Mouse (Mus musculus) CH12.LX (cell line): ENCODE data around the gene Aldh3a1. TPM values are rescaled to one million over a fixed set of nuclear protein-coding genes. Genes with fewer than 3 reads are reported as not detected.

Source experiments
- DNase-seq: peaks from one replicate; pipeline ENCODE4 v3.0.0-alpha.2; 2013; ENCODE audit errors: extremely low read depth
- H3K27ac ChIP-seq: 2 replicates; pipeline ENCODE4 v1.5.1; 2012; ENCODE audit warnings: low read depth, mild to moderate bottlenecking, control low read depth, moderate library complexity; ENCODE audit not compliant: insufficient read depth
- H3K27me3 ChIP-seq: replicated peaks from 2 replicates; pipeline ENCODE3; 2012; ENCODE audit warnings: inconsistent platforms
- H3K36me3 ChIP-seq, 2 experiments: replicated peaks in 1 of 2; 2 replicates each; pipeline versions ENCODE3 to v1.6.1; 2012; ENCODE audit warnings: inconsistent platforms in 1 of 2, low read length in 1 of 2, mild to moderate bottlenecking in 1 of 2, mixed read lengths in 1 of 2, moderate library complexity in 1 of 2; ENCODE audit not compliant: control insufficient read depth in 1 of 2, insufficient read depth in 1 of 2
- H3K4me1 ChIP-seq, 2 experiments: 2 replicates each; pipeline ENCODE4 v1.6.1; 2012; ENCODE audit warnings: inconsistent platforms in 1 of 2, moderate library complexity in 1 of 2; ENCODE audit not compliant: insufficient read depth in 2 of 2, control insufficient read depth in 1 of 2
- H3K4me2 ChIP-seq: 2 replicates; pipeline ENCODE4 v1.6.1; 2012; ENCODE audit warnings: low read depth, mild to moderate bottlenecking, control low read depth; ENCODE audit not compliant: poor library complexity, insufficient read depth, severe bottlenecking
- H3K4me3 ChIP-seq, 3 experiments: fragments of 150-350 bp in 1 of 3; sonication (generic) in 1 of 3; replicated peaks in 1 of 3; 2 replicates each; pipeline versions ENCODE3 to v1.5.1; 2011 to 2012; ENCODE audit warnings: low read depth in 2 of 3, low read length in 2 of 3, mild to moderate bottlenecking in 2 of 3, moderate library complexity in 2 of 3, control low read depth in 1 of 3, improper control_type of control experiment in 1 of 3, inconsistent platforms in 1 of 3, mixed read lengths in 1 of 3; ENCODE audit not compliant: poor library complexity in 1 of 3
- H3K79me2 ChIP-seq: replicated peaks from 2 replicates; pipeline ENCODE4 v1.6.1; 2012; ENCODE audit warnings: mild to moderate bottlenecking, moderate library complexity; ENCODE audit not compliant: control insufficient read depth, poor library complexity, insufficient read depth, severe bottlenecking; ENCODE audit errors: extremely low read depth
- H3K9ac ChIP-seq: 2 replicates; pipeline ENCODE4 v1.6.1; 2012; ENCODE audit warnings: low read depth, mild to moderate bottlenecking, control low read depth, moderate library complexity; ENCODE audit not compliant: insufficient read depth
- H3K9me3 ChIP-seq: replicated peaks from 2 replicates; pipeline ENCODE3; 2012; ENCODE audit warnings: low read length, inconsistent platforms, mixed read lengths
- BHLHE40 ChIP-seq: IDR thresholded peaks from 2 replicates; pipeline ENCODE4 v1.6.1; 2011; ENCODE audit warnings: mild to moderate bottlenecking, low read depth, low read length, improper control_type of control experiment
- CHD1 ChIP-seq: IDR thresholded peaks from 2 replicates; pipeline ENCODE4 v1.6.1; 2012; ENCODE audit warnings: low read depth, low read length, improper control_type of control experiment, inconsistent platforms
- CHD2 ChIP-seq: IDR thresholded peaks from 2 replicates; pipeline ENCODE4 v1.6.1; 2011; ENCODE audit warnings: low read length, improper control_type of control experiment
- CTCF ChIP-seq, 2 experiments: IDR thresholded peaks in 1 of 2; conservative IDR thresholded peaks in 1 of 2; 2 replicates each; pipeline ENCODE4 v1.5.1; 2011 to 2012; ENCODE audit warnings: low read depth in 2 of 2, low read length in 2 of 2, improper control_type of control experiment in 1 of 2, inconsistent platforms in 1 of 2, mild to moderate bottlenecking in 1 of 2, moderate library complexity in 1 of 2
- E2F4 ChIP-seq: IDR thresholded peaks from 2 replicates; pipeline ENCODE4 v1.6.1; 2011; ENCODE audit warnings: low read depth, low read length, improper control_type of control experiment; ENCODE audit not compliant: insufficient replicate concordance
- ELF1 ChIP-seq: IDR thresholded peaks from 2 replicates; pipeline ENCODE4 v1.6.1; 2014; ENCODE audit warnings: low read depth, mild to moderate bottlenecking, inconsistent platforms, low read length, improper control_type of control experiment
- GABPA ChIP-seq: IDR thresholded peaks from 2 replicates; pipeline ENCODE4 v1.6.1; 2012; ENCODE audit warnings: low read depth, low read length, improper control_type of control experiment, inconsistent platforms; ENCODE audit not compliant: insufficient replicate concordance
- IRF4 ChIP-seq: IDR thresholded peaks from 2 replicates; pipeline ENCODE4 v1.6.1; 2014; ENCODE audit warnings: low read depth, mild to moderate bottlenecking, inconsistent platforms, low read length, improper control_type of control experiment
- JUND ChIP-seq: conservative IDR thresholded peaks from 2 replicates; pipeline ENCODE4 v1.6.1; 2011; ENCODE audit warnings: low read depth, low read length, improper control_type of control experiment
- KAT2A ChIP-seq: IDR thresholded peaks from 2 replicates; pipeline ENCODE4 v1.6.1; 2012; ENCODE audit warnings: low read length, improper control_type of control experiment, inconsistent platforms; ENCODE audit not compliant: insufficient replicate concordance
- MAFK ChIP-seq: IDR thresholded peaks from 2 replicates; pipeline ENCODE4 v1.6.1; 2011; ENCODE audit warnings: low read length, improper control_type of control experiment; ENCODE audit not compliant: insufficient replicate concordance
- MAX ChIP-seq: IDR thresholded peaks from 2 replicates; pipeline ENCODE4 v1.6.1; 2011; ENCODE audit warnings: low read length, improper control_type of control experiment
- MEF2A ChIP-seq: IDR thresholded peaks from 2 replicates; pipeline ENCODE4 v1.6.1; 2014; ENCODE audit warnings: low read depth, mild to moderate bottlenecking, inconsistent platforms, low read length, improper control_type of control experiment, borderline replicate concordance
- MYC ChIP-seq: IDR thresholded peaks from 2 replicates; pipeline ENCODE4 v1.6.1; 2011; ENCODE audit warnings: low read depth, mild to moderate bottlenecking, improper control_type of control experiment, low read length
- NRF1 ChIP-seq: IDR thresholded peaks from 2 replicates; pipeline ENCODE4 v1.6.1; 2014; ENCODE audit warnings: low read depth, mild to moderate bottlenecking, inconsistent platforms, low read length, improper control_type of control experiment, moderate library complexity
- POLR2AphosphoS2 ChIP-seq: IDR thresholded peaks from 2 replicates; pipeline ENCODE4 v1.6.1; 2011; ENCODE audit warnings: low read depth, low read length, improper control_type of control experiment
- SIN3A ChIP-seq: IDR thresholded peaks from 2 replicates; pipeline ENCODE4 v1.6.1; 2012; ENCODE audit warnings: low read length, improper control_type of control experiment, inconsistent platforms
- SMC3 ChIP-seq: IDR thresholded peaks from 2 replicates; pipeline ENCODE4 v1.6.1; 2011; ENCODE audit warnings: low read depth, low read length, improper control_type of control experiment
- UBTF ChIP-seq: IDR thresholded peaks from 2 replicates; pipeline ENCODE4 v1.6.1; 2012; ENCODE audit warnings: low read depth, mild to moderate bottlenecking, inconsistent platforms, low read length, improper control_type of control experiment, moderate library complexity
- ZC3H11A ChIP-seq: IDR thresholded peaks from 2 replicates; pipeline ENCODE4 v1.6.1; 2012; ENCODE audit warnings: low read depth, mild to moderate bottlenecking, inconsistent platforms, low read length, improper control_type of control experiment
- ZKSCAN1 ChIP-seq: IDR thresholded peaks from 2 replicates; pipeline ENCODE4 v1.6.1; 2012; ENCODE audit warnings: low read depth, inconsistent platforms, low read length, improper control_type of control experiment, borderline replicate concordance
- ZMIZ1 ChIP-seq: IDR thresholded peaks from 2 replicates; pipeline ENCODE4 v1.6.1; 2012; ENCODE audit warnings: low read depth, mild to moderate bottlenecking, inconsistent platforms, low read length, improper control_type of control experiment
- ZNF384 ChIP-seq: IDR thresholded peaks from 2 replicates; pipeline ENCODE4 v1.6.1; 2012; ENCODE audit warnings: low read depth, low read length, improper control_type of control experiment, inconsistent platforms
- dilution Hi-C: fragments of 300-500 bp; cut with MboI; formaldehyde crosslinking; loops from 2 replicates; pipeline ENCODE4 v1.14.3; 2020; ENCODE audit warnings: low sequenced_read_pairs; ENCODE audit not compliant: extremely low pct_unique_long_range_greater_than_20kb, extremely low pct_ligation_motif_present
- in situ Hi-C: fragments of 300-500 bp; cut with MboI; formaldehyde crosslinking; loops from 3 replicates; pipeline ENCODE4 v1.14.3; 2019; ENCODE audit warnings: low sequenced_read_pairs, low pct_ligation_motif_present, low pct_unique_long_range_greater_than_20kb, mixed read lengths
- polyA plus RNA-seq: library from polyadenylated mRNA; unstranded; fragments of >175 nt; gene quantifications from 2 replicates; pipeline ENCODE4 v1.2.1, GENCODE M21; 2012; ENCODE audit warnings: low read depth; ENCODE audit not compliant: insufficient read length
- total RNA-seq, 2 experiments: library from RNA; depleted of rRNA; stranded (reverse); fragments of 300-350 nt in 1 of 2; fragments of >200 nt in 1 of 2; gene quantifications; 2 replicates each; pipeline ENCODE4 v1.2.3; 2012 to 2014

Gene Aldh3a1
- total and polyA plus RNA-seq, 3 experiments = 0.12 to 0.25 (median 0.13) TPM

DNA sequence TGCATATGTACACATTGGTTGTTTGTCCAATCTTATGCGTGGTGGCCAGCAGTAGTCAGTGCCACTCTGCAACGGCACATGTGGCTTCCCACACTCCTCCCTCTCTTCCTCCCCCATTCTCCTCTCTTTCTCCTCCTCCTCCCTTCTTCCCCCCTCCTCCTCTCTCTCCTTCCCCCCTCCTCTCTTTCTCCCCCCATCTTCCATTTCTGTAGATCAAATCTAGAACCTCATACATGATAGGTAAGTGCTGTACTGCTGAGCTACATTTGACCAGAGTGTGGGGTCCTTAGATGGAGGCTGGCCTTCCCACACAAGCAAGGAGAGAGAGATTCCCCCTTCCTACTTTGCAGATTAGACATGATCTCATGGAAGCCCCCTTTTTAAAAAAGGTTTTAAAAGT lies 14.6 kb upstream of the Aldh3a1 start:
- DNase-seq = no peak
- Histone ChIP-seq H3K4me1 (peaks cover 0 to 3% of the 10 kb centered on the region in 2 experiments; a peak in 2 of 4 replicates), H3K36me3 (no peaks in the 10 kb centered on the region), H3K27ac (no peak overlapping the region), H3K79me2 (no peaks in the 10 kb centered on the region), H3K9ac (no peak overlapping the region), H3K27me3 (peaks cover 14% of the 10 kb centered on the region), H3K4me3 (no peak overlapping the region), H3K9me3 (no peaks in the 10 kb centered on the region), H3K4me2 (no peak overlapping the region)
- dilution Hi-C loops (no loop called here), in situ Hi-C loops (loop anchor here (5.0 to 10.0 kb wide), 3 partner anchors 150 to 312 kb away; partner anchors contain the start of genes B9d1 and Slc47a2)
- TF ChIP-seq MAX = no peak
- TF ChIP-seq ZKSCAN1 = no peak
- no peak for TF ChIP-seq CHD1
- no peak for TF ChIP-seq UBTF
- TF ChIP-seq JUND = no peak
- no peak for TF ChIP-seq ELF1
- TF ChIP-seq CHD2 = no peak
- no peak for TF ChIP-seq GABPA
- no peak for TF ChIP-seq MYC
- no peak for TF ChIP-seq E2F4
- TF ChIP-seq CTCF (conservative IDR thresholded peaks at IDR 0.05 in 1 of 2, IDR thresholded peaks at IDR 0.05 in 1 of 2; ENCODE audit: low read depth in 2 of 2, low read length in 2 of 2) = no peak
- TF ChIP-seq ZNF384 = no peak
- TF ChIP-seq NRF1 = no peak

DNA sequence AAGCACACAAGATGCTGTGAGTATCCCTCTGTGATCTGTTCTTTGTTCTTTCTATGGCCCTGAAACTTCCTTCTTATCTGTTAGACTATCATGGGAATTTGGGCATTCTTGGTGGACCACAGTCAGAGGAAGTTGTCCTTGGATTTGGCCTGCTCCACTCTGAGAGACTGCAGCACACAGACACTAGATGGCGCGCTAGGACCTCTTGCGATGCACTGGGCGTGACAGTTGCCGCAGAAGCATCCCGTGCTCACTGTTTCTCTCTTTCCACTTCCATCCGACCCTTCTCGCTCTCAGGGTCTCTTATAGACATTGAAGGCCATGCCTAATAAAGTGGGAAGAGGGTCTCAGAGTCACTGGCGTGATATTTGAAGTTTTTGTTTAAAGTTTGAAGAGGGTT lies 13.9 kb upstream of the Aldh3a1 start:
- H3K9ac ChIP-seq = no peak overlapping the region

More for the DNA sequence above, 13.9 kb upstream of the Aldh3a1 start:
- H3K27me3 ChIP-seq = peaks cover 14% of the 10 kb centered on the region
- peak; percentile 85 for DNase-seq
- no peak overlapping the region for H3K4me2 ChIP-seq
- dilution Hi-C loops (no loop called here), in situ Hi-C loops (loop anchor here (5.0 to 10.0 kb wide), 3 partner anchors 149 to 311 kb away; partner anchors contain the start of genes B9d1 and Slc47a2)
- H3K27ac ChIP-seq = no peak overlapping the region
- no peak overlapping the region for H3K4me3 ChIP-seq
- H3K79me2 ChIP-seq = no peaks in the 10 kb centered on the region
- H3K36me3 ChIP-seq = no peaks in the 10 kb centered on the region
- peak; percentile 50; the same call in 1 of the 2 replicates for TF ChIP-seq MEF2A
- peak; percentile 52; the same call in 1 of the 2 replicates for TF ChIP-seq E2F4
- 0 out of 2 replicates have a peak, but pooled peaks have one; percentile 62 for TF ChIP-seq MYC
- TF ChIP-seq KAT2A = no peak
- TF ChIP-seq MAFK = no peak
- peak; percentile 97 for TF ChIP-seq SMC3
- TF ChIP-seq JUND = no peak
- TF ChIP-seq ZC3H11A = peak; percentile 83
- peak; percentile 92 to 99 for TF ChIP-seq CTCF (conservative IDR thresholded peaks at IDR 0.05 in 1 of 2, IDR thresholded peaks at IDR 0.05 in 1 of 2; ENCODE audit: low read depth in 2 of 2, low read length in 2 of 2)
- TF ChIP-seq IRF4 = peak; percentile 57
- no peak for TF ChIP-seq ZMIZ1
- TF ChIP-seq NRF1 = peak; percentile 42; the same call in 1 of the 2 replicates
- no peak for TF ChIP-seq ZNF384
- no peak for TF ChIP-seq POLR2AphosphoS2
- TF ChIP-seq SIN3A = 0 out of 2 replicates have a peak, but pooled peaks have one; percentile 27
- no peak for TF ChIP-seq GABPA
- TF ChIP-seq MAX = no peak
- TF ChIP-seq ELF1 = 0 out of 2 replicates have a peak, but pooled peaks have one; percentile 41
- TF ChIP-seq BHLHE40 = peak; percentile 82
- H3K9me3 ChIP-seq = no peaks in the 10 kb centered on the region
- H3K4me1 ChIP-seq = peaks cover 0 to 3% of the 10 kb centered on the region in 2 experiments; a peak in 2 of 4 replicates
